Mouse (Mus musculus) embryonic fibroblast, embryonic 13.5 days (primary cell): ENCODE measurements around the gene Slc29a3.

Source experiments
- CTCF ChIP-seq: IDR thresholded peaks from 2 replicates; pipeline ENCODE4 v1.5.1; 2011; ENCODE audit warnings: mild to moderate bottlenecking, control low read depth, low read length, moderate library complexity, borderline replicate concordance; ENCODE audit not compliant: insufficient read depth
- POLR2A ChIP-seq: IDR thresholded peaks from 2 replicates; pipeline ENCODE4 v1.6.1; 2011; ENCODE audit warnings: low read depth, mild to moderate bottlenecking, control low read depth, low read length, moderate library complexity

GRCm38 (mm10) chr10:60720461-60720860, 32.1 kb downstream of the Slc29a3 start:
- TF ChIP-seq CTCF (no peak), POLR2A (no peak)
